Mouse (Mus musculus) kidney, postnatal 0 days (tissue): ENCODE measurements at regions not wholly inside any gene's neighbourhood (a gene's known extent, or its start where the extent isn't known, plus 50 kb on each side); places are given as distances from the start of the nearest gene placed in this dataset.

ENCODE experiments used
- ATAC-seq: fragments of 200-750 bp; cut with Nextera tagmentation; replicated peaks from 2 replicates; pipeline ENCODE4 v1.8.0; 2017; ENCODE audit warnings: low read depth, moderate number of reproducible peaks, moderate TSS enrichment, moderate library complexity; ENCODE audit not compliant: low FRiP score
- DNase-seq: peaks from one replicate; pipeline ENCODE4 v3.0.0-alpha.2; 2016; ENCODE audit warnings: low spot score
- H3K27ac ChIP-seq: fragments of 300-500 bp; sonication (generic); 2 replicates; pipeline ENCODE4 v1.5.1; 2014; ENCODE audit warnings: mild to moderate bottlenecking
- H3K27me3 ChIP-seq: fragments of 300-500 bp; sonication (generic); 2 replicates; pipeline ENCODE4 v1.6.1; 2014; ENCODE audit warnings: low read length, mixed read lengths; ENCODE audit not compliant: insufficient read depth
- H3K36me3 ChIP-seq: fragments of 300-500 bp; sonication (generic); 2 replicates; pipeline ENCODE4 v1.6.1; 2014; ENCODE audit warnings: low read length, mixed read lengths; ENCODE audit not compliant: insufficient read depth
- H3K4me1 ChIP-seq: fragments of 300-500 bp; sonication (generic); replicated peaks from 2 replicates; pipeline ENCODE4 v1.6.1; 2014; ENCODE audit warnings: antibody characterized with exemption, low read length, mixed read lengths; ENCODE audit not compliant: insufficient read depth
- H3K4me2 ChIP-seq: fragments of 300-500 bp; sonication (generic); 2 replicates; pipeline ENCODE4 v1.6.1; 2014; ENCODE audit warnings: mild to moderate bottlenecking, low read length, moderate library complexity, mixed read lengths
- H3K4me3 ChIP-seq: fragments of 300-500 bp; sonication (generic); replicated peaks from 2 replicates; pipeline ENCODE4 v1.5.1; 2014; ENCODE audit warnings: low read depth, low read length
- H3K9ac ChIP-seq: fragments of 300-500 bp; sonication (generic); 2 replicates; pipeline ENCODE4 v1.6.1; 2014; ENCODE audit warnings: low read depth, low read length
- H3K9me3 ChIP-seq: fragments of 300-500 bp; sonication (generic); replicated peaks from 2 replicates; pipeline ENCODE4 v1.6.1; 2016; ENCODE audit warnings: low read length, inconsistent platforms, mixed read lengths
- CTCF ChIP-seq: IDR thresholded peaks from 2 replicates; pipeline ENCODE4 v1.5.1; 2016; ENCODE audit warnings: antibody characterized with exemption, low read depth, mild to moderate bottlenecking, moderate library complexity
- WGBS: fragments of 180-500 bp; shearing (Covaris S2); extraction: QIAGEN DNeasy Blood & Tissue Kit; methylation state at CpG from one replicate; pipeline ENCODE4 v1.1.7; 2014; 5-methylcytosine and 5-hydroxymethylcytosine counted together

DNA sequence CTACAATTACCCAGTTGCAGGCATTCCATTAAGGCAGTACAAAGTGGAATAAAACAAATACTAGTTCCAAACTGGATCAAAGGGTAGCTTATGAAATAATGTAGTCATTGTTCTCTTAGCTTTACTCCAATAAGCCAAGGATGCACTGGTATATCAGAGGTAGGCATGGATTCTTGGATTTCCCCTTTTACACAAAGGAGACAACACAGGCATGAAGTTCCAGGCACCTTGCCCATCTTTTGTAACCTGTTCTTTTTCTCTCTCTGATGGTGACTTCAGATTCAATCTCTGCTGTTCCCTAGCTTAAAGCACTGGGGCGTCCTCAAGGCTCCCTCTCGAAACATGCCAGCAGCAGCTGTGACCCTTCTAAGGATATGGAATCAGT is 613.5 kb upstream of the A1bg start:
- no peak overlapping the region for H3K4me3 ChIP-seq
- H3K36me3 ChIP-seq, result no peaks in the 10 kb centered on the region
- H3K9ac ChIP-seq, result no peak overlapping the region
- H3K4me2 ChIP-seq, result no peak overlapping the region
- no peak for TF ChIP-seq CTCF
- 0 out of 2 replicates have a peak, but pooled peaks cover 6% of the 10 kb centered on the region for H3K4me1 ChIP-seq
- DNase-seq (no peak), ATAC-seq (no peak)
- no peaks in the 10 kb centered on the region for H3K27me3 ChIP-seq
- WGBS, result 77% methylated on average over 2 of the region's 2 CpGs
- no peak overlapping the region for H3K27ac ChIP-seq
- H3K9me3 ChIP-seq, result no peaks in the 10 kb centered on the region

DNA sequence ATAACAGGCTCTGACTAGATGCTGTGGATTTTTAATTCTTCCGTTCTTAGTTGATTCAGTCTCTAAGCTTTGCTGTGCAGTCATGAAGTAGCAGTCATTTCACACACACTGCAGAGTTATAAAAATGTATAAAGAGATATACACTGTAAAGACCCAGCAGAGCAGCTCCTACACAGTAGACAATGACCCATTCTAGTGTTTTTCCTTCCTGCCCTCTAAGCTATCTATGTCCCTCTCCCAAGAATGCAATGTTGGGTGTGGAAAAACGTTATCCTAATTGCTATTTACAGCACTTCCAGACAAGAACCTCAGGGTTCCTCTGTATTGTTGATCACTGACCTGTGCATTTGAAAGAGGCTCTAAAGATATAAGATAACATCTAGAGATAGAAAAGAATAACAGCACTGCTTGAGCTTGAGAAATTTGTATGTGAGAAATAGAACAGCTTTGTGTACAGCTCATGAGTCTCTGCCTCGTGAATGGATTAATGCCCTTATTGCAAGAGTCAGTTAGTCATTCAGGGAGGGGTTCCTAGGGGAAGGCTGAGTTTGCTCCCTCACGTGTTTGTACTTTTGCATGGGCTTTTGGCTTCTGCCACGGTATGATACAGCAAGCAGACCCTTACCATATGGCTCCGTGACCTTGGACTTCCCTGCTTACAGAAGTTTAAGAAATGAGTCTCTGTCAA is 613.0 kb upstream of the A1bg start:
- no peak overlapping the region for H3K4me3 ChIP-seq
- no peaks in the 10 kb centered on the region for H3K9me3 ChIP-seq
- no peak overlapping the region for H3K4me2 ChIP-seq
- H3K4me1 ChIP-seq, result 0 out of 2 replicates have a peak, but pooled peaks cover 6% of the 10 kb centered on the region
- H3K36me3 ChIP-seq, result no peaks in the 10 kb centered on the region
- DNase-seq, result no peak
- H3K27ac ChIP-seq, result no peak overlapping the region
- ATAC-seq, result no peak
- H3K27me3 ChIP-seq, result no peaks in the 10 kb centered on the region
- 36% methylated on average over 6 of the region's 6 CpGs for WGBS
- TF ChIP-seq CTCF, result no peak
- H3K9ac ChIP-seq, result no peak overlapping the region

DNA sequence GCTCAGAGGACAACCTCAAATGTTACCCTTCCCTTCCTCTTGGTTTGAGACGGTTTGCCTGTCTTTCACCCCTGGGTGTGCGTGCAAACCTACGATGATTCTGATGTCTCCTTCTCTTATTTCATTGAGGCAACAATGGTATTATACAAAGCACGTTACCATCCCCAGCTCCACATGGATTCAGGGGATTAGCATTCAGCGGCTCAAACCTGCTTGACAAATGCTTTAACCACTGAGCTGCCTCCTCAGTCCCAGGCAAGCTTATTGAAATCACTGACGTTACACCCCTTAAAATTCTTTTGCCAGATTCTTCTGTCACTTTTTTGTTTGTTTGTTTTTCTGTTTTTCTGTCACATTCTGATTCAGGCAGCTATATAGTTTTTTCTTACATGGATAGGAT is 612.4 kb upstream of the A1bg start:
- H3K27me3 ChIP-seq, result no peaks in the 10 kb centered on the region
- DNase-seq (no peak), ATAC-seq (no peak)
- TF ChIP-seq CTCF, result no peak
- H3K27ac ChIP-seq, result no peak overlapping the region
- no peaks in the 10 kb centered on the region for H3K36me3 ChIP-seq
- H3K9ac ChIP-seq, result no peak overlapping the region
- H3K4me3 ChIP-seq, result no peak overlapping the region
- no peak overlapping the region for H3K4me2 ChIP-seq
- 0 out of 2 replicates have a peak, but pooled peaks cover 4% of the 10 kb centered on the region for H3K4me1 ChIP-seq
- 79% methylated on average over 6 of the region's 6 CpGs for WGBS
- no peaks in the 10 kb centered on the region for H3K9me3 ChIP-seq

DNA sequence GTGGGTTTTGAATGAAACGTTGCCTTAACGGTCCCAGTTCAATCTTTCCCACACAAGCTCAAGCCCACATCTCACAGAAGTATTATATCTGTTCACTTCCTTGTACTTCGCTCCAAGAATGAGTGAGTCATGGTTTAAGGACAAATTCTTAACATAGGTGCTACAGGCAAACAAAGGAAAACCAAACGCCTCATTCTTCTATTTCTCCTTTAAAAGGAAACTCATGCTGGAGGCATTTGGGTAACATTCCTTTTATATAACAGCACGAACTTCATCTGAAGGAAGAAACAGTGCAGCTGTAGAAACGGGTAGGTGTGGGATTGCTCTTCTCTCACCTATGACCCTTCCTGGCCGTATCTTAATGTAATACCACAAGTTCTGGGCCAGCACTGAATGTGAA is 610.0 kb upstream of the A1bg start:
- WGBS, result 71% methylated on average over 7 of the region's 7 CpGs
- ATAC-seq, result no peak

DNA sequence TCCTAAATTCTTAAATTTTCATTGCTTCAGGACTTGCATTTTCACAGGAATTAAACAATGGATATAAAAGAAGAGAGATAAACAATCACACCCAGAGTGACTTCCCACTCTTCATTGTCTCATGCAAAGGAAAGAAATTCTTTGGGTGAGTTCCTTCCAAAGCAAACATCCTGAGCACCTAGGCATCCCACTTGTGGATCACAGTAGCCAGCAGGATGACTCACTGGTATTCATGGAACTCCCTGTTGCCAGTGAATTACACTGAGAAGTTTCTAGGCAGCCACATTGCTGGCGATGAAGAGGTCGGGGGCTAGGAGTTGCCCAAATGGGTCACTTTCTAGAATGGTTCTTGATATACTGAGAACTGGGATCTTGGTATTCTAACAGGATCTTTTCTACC is 609.2 kb upstream of the A1bg start:
- Histone ChIP-seq H3K4me3 (no peak overlapping the region), H3K9ac (no peak overlapping the region), H3K36me3 (no peaks in the 10 kb centered on the region), H3K4me1 (0 out of 2 replicates have a peak, but pooled peaks cover 4% of the 10 kb centered on the region), H3K27me3 (no peaks in the 10 kb centered on the region), H3K9me3 (no peaks in the 10 kb centered on the region), H3K4me2 (no peak overlapping the region), H3K27ac (no peak overlapping the region)
- ATAC-seq (no peak), DNase-seq (no peak)
- 84% methylated on average over 2 of the region's 2 CpGs for WGBS
- TF ChIP-seq CTCF, result no peak

More for the DNA sequence above, 610.0 kb upstream of the A1bg start:
- no peaks in the 10 kb centered on the region for H3K9me3 ChIP-seq
- DNase-seq, result no peak
- H3K27ac ChIP-seq, result no peak overlapping the region
- no peak overlapping the region for H3K4me3 ChIP-seq
- H3K4me1 ChIP-seq, result 0 out of 2 replicates have a peak, but pooled peaks cover 4% of the 10 kb centered on the region
- no peaks in the 10 kb centered on the region for H3K27me3 ChIP-seq
- TF ChIP-seq CTCF, result no peak
- no peaks in the 10 kb centered on the region for H3K36me3 ChIP-seq
- no peak overlapping the region for H3K4me2 ChIP-seq
- no peak overlapping the region for H3K9ac ChIP-seq

DNA sequence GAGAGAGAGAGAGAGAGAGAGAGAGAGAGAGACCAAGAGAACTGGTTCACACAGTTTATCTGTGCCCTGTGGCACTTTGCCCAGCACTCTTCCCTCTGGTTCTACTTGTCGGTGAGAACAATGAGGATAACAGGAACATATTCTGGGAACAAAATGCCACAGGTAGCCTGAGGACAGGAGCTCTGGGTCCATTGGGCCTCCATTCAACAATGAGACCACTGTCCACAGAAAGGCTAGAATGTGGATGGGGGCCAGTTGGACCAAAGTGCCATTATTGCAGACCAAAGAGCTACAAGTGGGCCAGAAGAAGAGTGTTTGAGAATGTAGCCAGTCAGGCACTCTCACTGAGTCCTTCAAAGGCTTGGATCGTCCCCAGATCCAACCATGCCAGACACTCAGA is 600.2 kb upstream of the A1bg start:
- Histone ChIP-seq H3K27ac (no peak overlapping the region), H3K27me3 (no peaks in the 10 kb centered on the region), H3K4me1 (no peaks in the 10 kb centered on the region), H3K9ac (no peak overlapping the region), H3K9me3 (no peaks in the 10 kb centered on the region), H3K36me3 (no peaks in the 10 kb centered on the region), H3K4me3 (no peak overlapping the region), H3K4me2 (no peak overlapping the region)
- WGBS, result 81% methylated on average over 2 of the region's 2 CpGs
- no peak for ATAC-seq
- no peak for TF ChIP-seq CTCF
- DNase-seq, result no peak

DNA sequence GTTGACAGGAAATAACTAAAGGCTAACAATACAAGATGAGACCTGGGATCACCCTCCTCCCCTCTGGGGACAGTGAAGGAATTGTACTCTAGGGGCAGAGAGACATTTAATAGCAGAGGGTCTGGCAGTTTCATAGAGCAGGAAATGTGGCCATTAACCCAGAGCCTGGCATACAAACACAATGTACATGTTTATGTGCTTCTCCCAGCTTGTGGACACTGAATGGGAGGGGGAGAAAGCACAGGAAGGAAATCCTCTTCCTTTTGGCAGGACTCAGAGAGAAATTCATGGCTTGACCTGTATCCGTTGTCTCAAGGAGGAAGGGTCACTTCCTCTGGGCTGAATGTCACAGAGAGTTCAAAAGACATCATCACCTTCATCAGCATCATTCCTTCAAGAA is 594.5 kb upstream of the A1bg start:
- no peak for ATAC-seq
- Histone ChIP-seq H3K4me2 (no peak overlapping the region), H3K27me3 (no peaks in the 10 kb centered on the region), H3K36me3 (no peaks in the 10 kb centered on the region), H3K4me1 (no peaks in the 10 kb centered on the region), H3K4me3 (no peak overlapping the region), H3K9ac (no peak overlapping the region), H3K27ac (no peak overlapping the region), H3K9me3 (no peaks in the 10 kb centered on the region)
- TF ChIP-seq CTCF, result no peak
- whole genome bisulfite sequencing, result 17% methylated on average over 1 of the region's 1 CpGs
- peak; percentile 54 for DNase-seq
